Mouse (Mus musculus): ENCODE measurements around the gene Gm36176. TPM values are rescaled to one million over a fixed set of nuclear protein-coding genes. Genes with fewer than 3 reads are reported as not detected.
A peak's percentile ranks its signal among the peaks of the same experiment; 100 is the strongest.

Gene Gm36176
- polyA plus RNA-seq, 1 experiment, result not detected

- Histone ChIP-seq H3K27ac (ENCODE audit: insufficient read depth, low read length) (no peak overlapping the region), H3K4me1 (ENCODE audit: control insufficient read depth, insufficient read depth, low read length) (no peaks in the 10 kb centered on the region), H3K27me3 (ENCODE audit: control insufficient read depth, insufficient read depth, low read length) (no peaks in the 10 kb centered on the region), H3K4me3 (replicated peaks; ENCODE audit: insufficient read depth, low read depth, low read length) (no peak overlapping the region)
- TF ChIP-seq CTCF (IDR thresholded peaks at IDR 0.05; ENCODE audit: borderline replicate concordance, insufficient read depth, low read depth, low read length) (no peak), POLR2A (IDR thresholded peaks at IDR 0.05; ENCODE audit: borderline replicate concordance, insufficient read depth, low read length) (no peak)
- no peak for DNase-seq
- 98% methylated on average over 4 of the region's 4 CpGs for WGBS
Measured at GRCm38 (mm10) chr10:77818523-77818922, 28.1 kb upstream of the Gm36176 start.

GRCm38 (mm10) chr10:77819203-77819602 is 27.4 kb upstream of the Gm36176 start:
- 53% methylated on average over 4 of the region's 4 CpGs for WGBS

GRCm38 (mm10) chr10:77826951-77827350 is 19.7 kb upstream of the Gm36176 start, which contains the start of gene Krtap10-4:
Gene Krtap10-4 (minus strand): TSS chr10:77827095.
- Histone ChIP-seq H3K27me3 (ENCODE audit: control insufficient read depth, insufficient read depth, low read length) (no peaks in the 10 kb centered on the region), H3K4me1 (ENCODE audit: control insufficient read depth, insufficient read depth, low read length) (no peaks in the 10 kb centered on the region), H3K27ac (ENCODE audit: insufficient read depth, low read length) (no peak within 1 kb of the TSS), H3K4me3 (replicated peaks; ENCODE audit: insufficient read depth, low read depth, low read length) (no peak within 1 kb of the TSS)
- DNase-seq, result no peak
- 52% methylated on average over 6 of the region's 6 CpGs for WGBS
- no peak for TF ChIP-seq POLR2A (IDR thresholded peaks at IDR 0.05; ENCODE audit: borderline replicate concordance, insufficient read depth, low read length)
- no peak for TF ChIP-seq CTCF (IDR thresholded peaks at IDR 0.05; ENCODE audit: borderline replicate concordance, insufficient read depth, low read depth, low read length)

More at GRCm38 (mm10) chr10:77819203-77819602, 27.4 kb upstream of the Gm36176 start:
- Histone ChIP-seq H3K4me1 (ENCODE audit: control insufficient read depth, insufficient read depth, low read length) (no peaks in the 10 kb centered on the region), H3K27ac (ENCODE audit: insufficient read depth, low read length) (no peak overlapping the region), H3K4me3 (replicated peaks; ENCODE audit: insufficient read depth, low read depth, low read length) (no peak overlapping the region), H3K27me3 (ENCODE audit: control insufficient read depth, insufficient read depth, low read length) (no peaks in the 10 kb centered on the region)
- TF ChIP-seq CTCF (IDR thresholded peaks at IDR 0.05; ENCODE audit: borderline replicate concordance, insufficient read depth, low read depth, low read length) (no peak), POLR2A (IDR thresholded peaks at IDR 0.05; ENCODE audit: borderline replicate concordance, insufficient read depth, low read length) (no peak)
- DNase-seq, result no peak

- DNase-seq, result no peak
- WGBS, result 76% methylated on average over 9 of the region's 9 CpGs
- no peak within 1 kb of the TSS for H3K4me3 ChIP-seq (replicated peaks; ENCODE audit: insufficient read depth, low read depth, low read length)
Measured at GRCm38 (mm10) chr10:77835647-77836046, 11.0 kb upstream of the Gm36176 start, which contains the start of gene Krtap10-10. Gene Krtap10-10 (plus strand): TSS chr10:77835947.

GRCm38 (mm10) chr10:77839006-77839405 is 7.6 kb upstream of the Gm36176 start:
- 73% methylated on average over 6 of the region's 6 CpGs for WGBS
- Histone ChIP-seq H3K4me3 (replicated peaks; ENCODE audit: insufficient read depth, low read depth, low read length) (no peak overlapping the region), H3K27me3 (ENCODE audit: control insufficient read depth, insufficient read depth, low read length) (no peaks in the 10 kb centered on the region), H3K4me1 (ENCODE audit: control insufficient read depth, insufficient read depth, low read length) (no peaks in the 10 kb centered on the region), H3K27ac (ENCODE audit: insufficient read depth, low read length) (no peak overlapping the region)
- TF ChIP-seq POLR2A (IDR thresholded peaks at IDR 0.05; ENCODE audit: borderline replicate concordance, insufficient read depth, low read length), result no peak
- no peak for TF ChIP-seq CTCF (IDR thresholded peaks at IDR 0.05; ENCODE audit: borderline replicate concordance, insufficient read depth, low read depth, low read length)
- DNase-seq, result no peak

More at GRCm38 (mm10) chr10:77835647-77836046, 11.0 kb upstream of the Gm36176 start, which contains the start of gene Krtap10-10:
- Histone ChIP-seq H3K27ac (ENCODE audit: insufficient read depth, low read length) (no peak within 1 kb of the TSS), H3K4me1 (ENCODE audit: control insufficient read depth, insufficient read depth, low read length) (no peaks in the 10 kb centered on the region), H3K27me3 (ENCODE audit: control insufficient read depth, insufficient read depth, low read length) (no peaks in the 10 kb centered on the region)
- TF ChIP-seq CTCF (IDR thresholded peaks at IDR 0.05; ENCODE audit: borderline replicate concordance, insufficient read depth, low read depth, low read length) (no peak), POLR2A (IDR thresholded peaks at IDR 0.05; ENCODE audit: borderline replicate concordance, insufficient read depth, low read length) (no peak)

GRCm38 (mm10) chr10:77846961-77847360 is 358 bp downstream of the Gm36176 start:
- DNase-seq, result peak; percentile 37 to 49
- TF ChIP-seq POLR2A (IDR thresholded peaks at IDR 0.05; ENCODE audit: borderline replicate concordance, insufficient read depth, low read length) (no peak), CTCF (IDR thresholded peaks at IDR 0.05; ENCODE audit: borderline replicate concordance, insufficient read depth, low read depth, low read length) (no peak)
- Histone ChIP-seq H3K27ac (ENCODE audit: insufficient read depth, low read length) (no peak overlapping the region), H3K4me1 (ENCODE audit: control insufficient read depth, insufficient read depth, low read length) (no peaks in the 10 kb centered on the region), H3K4me3 (replicated peaks; ENCODE audit: insufficient read depth, low read depth, low read length) (no peak overlapping the region), H3K27me3 (ENCODE audit: control insufficient read depth, insufficient read depth, low read length) (no peaks in the 10 kb centered on the region)
- WGBS, result 4% methylated on average over 2 of the region's 2 CpGs

- 83% methylated on average over 2 of the region's 2 CpGs for WGBS
- no peak overlapping the region for H3K4me3 ChIP-seq (replicated peaks; ENCODE audit: insufficient read depth, low read depth, low read length)
- H3K27ac ChIP-seq (ENCODE audit: insufficient read depth, low read length), result no peak overlapping the region
- DNase-seq, result no peak
- H3K4me1 ChIP-seq (ENCODE audit: control insufficient read depth, insufficient read depth, low read length), result no peaks in the 10 kb centered on the region
- H3K27me3 ChIP-seq (ENCODE audit: control insufficient read depth, insufficient read depth, low read length), result no peaks in the 10 kb centered on the region
- TF ChIP-seq CTCF (IDR thresholded peaks at IDR 0.05; ENCODE audit: borderline replicate concordance, insufficient read depth, low read depth, low read length) (no peak), POLR2A (IDR thresholded peaks at IDR 0.05; ENCODE audit: borderline replicate concordance, insufficient read depth, low read length) (no peak)
Measured at GRCm38 (mm10) chr10:77847538-77847937, 935 bp downstream of the Gm36176 start.

- Histone ChIP-seq H3K4me1 (ENCODE audit: control insufficient read depth, insufficient read depth, low read length) (no peaks in the 10 kb centered on the region), H3K4me3 (replicated peaks; ENCODE audit: insufficient read depth, low read depth, low read length) (no peak within 1 kb of the TSS), H3K27ac (ENCODE audit: insufficient read depth, low read length) (no peak within 1 kb of the TSS), H3K27me3 (ENCODE audit: control insufficient read depth, insufficient read depth, low read length) (no peaks in the 10 kb centered on the region)
- WGBS, result 58% methylated on average over 9 of the region's 9 CpGs
- no peak for TF ChIP-seq POLR2A (IDR thresholded peaks at IDR 0.05; ENCODE audit: borderline replicate concordance, insufficient read depth, low read length)
- no peak for TF ChIP-seq CTCF (IDR thresholded peaks at IDR 0.05; ENCODE audit: borderline replicate concordance, insufficient read depth, low read depth, low read length)
- DNase-seq, result no peak
Measured at GRCm38 (mm10) chr10:77852559-77852958, 6.0 kb downstream of the Gm36176 start, which contains the start of gene Gm10318. Gene Gm10318 (plus strand): TSS chr10:77852859.

Data from cerebellum, adult 2 months (tissue).